Mouse (Mus musculus): Measurements from ENCODE around the gene Sult2a4. TPM values are rescaled to one million over a fixed set of nuclear protein-coding genes. Genes with fewer than 3 reads are reported as not detected.
"Not testable (repeated sequence)": the region's sequence is repeated elsewhere in the genome, so short reads cannot be mapped to it uniquely, and the experiment has no call there.

The Sult2a4 gene
- total RNA-seq (2014; fragmentation: Nextera tagmentation) (not detected in 2 replicates), total RNA-seq (2017) (not detected in 2 replicates), polyA plus RNA-seq (2012) (not detected in 2 replicates)

DNA sequence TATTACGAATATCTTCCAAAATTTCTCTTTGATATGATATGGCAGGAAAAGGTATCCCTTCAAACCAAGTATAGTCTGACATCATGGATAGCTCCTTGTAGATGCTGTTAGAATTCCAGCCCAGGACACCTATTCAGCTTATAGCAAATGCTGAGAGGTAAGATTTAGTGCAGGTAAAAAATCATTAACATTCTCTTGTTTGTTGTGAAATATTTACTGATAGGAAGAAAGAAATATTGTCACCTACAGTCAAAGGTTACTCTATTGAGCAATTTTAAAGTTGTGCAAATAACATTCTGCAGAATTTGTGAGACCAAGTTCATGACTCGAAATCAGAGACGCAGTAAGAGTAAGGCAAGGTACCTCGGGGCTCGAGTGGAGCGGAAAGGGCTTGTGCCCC, at the start of gene Sult2a4:
Sult2a4 (minus strand) TSS at position 101 of the 400 bp plus-strand sequence.
- not testable (repeated sequence) for ATAC-seq (ENCODE audit: extremely low read depth, insufficient number of reproducible peaks, low FRiP score, poor library complexity, severe bottlenecking); H3K9me3 ChIP-seq (replicated peaks); H3K4me1 ChIP-seq (ENCODE audit: insufficient read depth, low read depth, low read length); H3K27me3 ChIP-seq (ENCODE audit: insufficient read depth, low read length); H3K36me3 ChIP-seq (replicated peaks); DNase-seq (ENCODE audit: low spot score); H3K4me3 ChIP-seq (ENCODE audit: low read depth, low read length)

DNA sequence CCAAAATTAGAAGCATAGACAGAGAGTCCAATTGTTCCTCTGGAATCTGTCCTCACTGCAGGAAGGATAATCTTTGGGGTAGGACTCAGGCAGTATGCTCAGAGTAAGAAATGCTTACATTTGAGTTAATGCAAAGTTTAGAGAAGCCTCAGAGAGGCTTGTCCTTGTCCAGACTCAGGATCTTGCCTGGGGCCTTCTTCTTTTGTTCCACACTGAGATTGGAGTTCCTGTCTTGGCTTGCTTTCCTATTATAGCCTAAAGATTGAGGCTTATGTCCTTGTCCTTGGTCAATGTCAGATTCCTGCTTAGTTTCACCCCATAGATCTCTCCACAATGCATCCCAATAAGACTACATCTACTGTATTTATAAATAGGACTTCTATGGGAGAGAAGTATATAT, 41.4 kb upstream of the Sult2a4 start:
- not testable (repeated sequence) for ATAC-seq (ENCODE audit: extremely low read depth, insufficient number of reproducible peaks, low FRiP score, poor library complexity, severe bottlenecking); H3K9me3 ChIP-seq (replicated peaks); H3K4me1 ChIP-seq (ENCODE audit: insufficient read depth, low read depth, low read length); H3K36me3 ChIP-seq (replicated peaks); DNase-seq (ENCODE audit: low spot score); H3K4me3 ChIP-seq (ENCODE audit: low read depth, low read length); H3K27me3 ChIP-seq (ENCODE audit: insufficient read depth, low read length)

DNA sequence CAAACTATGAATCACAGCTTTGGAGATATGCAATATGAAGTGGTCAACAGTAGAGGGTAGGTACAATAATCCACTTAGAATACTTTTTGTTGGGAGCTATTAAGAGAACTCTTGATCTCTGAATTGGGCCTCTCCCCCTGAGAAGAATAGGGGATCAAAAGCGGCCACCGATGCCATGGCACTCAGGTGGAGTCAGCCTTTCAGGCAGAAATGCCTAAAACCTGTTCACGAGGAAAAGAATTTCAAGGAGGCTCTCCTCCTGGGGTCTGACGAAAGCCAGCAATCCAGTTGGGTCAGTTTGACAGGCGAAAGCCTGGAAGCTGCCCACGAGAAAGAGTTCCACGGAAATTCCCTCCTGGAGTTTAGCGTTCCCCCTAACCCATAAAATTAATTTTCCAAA, 23.7 kb upstream of the Sult2a4 start:
- no peaks in the 10 kb centered on the region for H3K36me3 ChIP-seq (replicated peaks)
- no peak overlapping the region for H3K4me3 ChIP-seq (ENCODE audit: low read depth, low read length)
- H3K4me1 ChIP-seq (ENCODE audit: insufficient read depth, low read depth, low read length): no peaks in the 10 kb centered on the region
- H3K27me3 ChIP-seq (ENCODE audit: insufficient read depth, low read length): no peaks in the 10 kb centered on the region
- peaks cover 2% of the 10 kb centered on the region; the same call in 1 of the 2 replicates for H3K9me3 ChIP-seq (replicated peaks)
- ATAC-seq (ENCODE audit: extremely low read depth, insufficient number of reproducible peaks, low FRiP score, poor library complexity, severe bottlenecking) (no peak), DNase-seq (ENCODE audit: low spot score) (no peak)
- no peak for TF ChIP-seq GATA2 (IDR thresholded peaks at IDR 0.05; ENCODE audit: borderline replicate concordance, low read depth, low read length)
- TF ChIP-seq CTCF (IDR thresholded peaks at IDR 0.05; ENCODE audit: low read depth, low read length): no peak
- TF ChIP-seq POLR2AphosphoS5 (IDR thresholded peaks at IDR 0.05; ENCODE audit: insufficient replicate concordance, low read depth, low read length): no peak
- no peak for TF ChIP-seq TAL1 (conservative IDR thresholded peaks at IDR 0.05; ENCODE audit: low read depth, low read length)
- TF ChIP-seq GATA1 (IDR thresholded peaks at IDR 0.05; ENCODE audit: borderline replicate concordance, low read length): no peak

DNA sequence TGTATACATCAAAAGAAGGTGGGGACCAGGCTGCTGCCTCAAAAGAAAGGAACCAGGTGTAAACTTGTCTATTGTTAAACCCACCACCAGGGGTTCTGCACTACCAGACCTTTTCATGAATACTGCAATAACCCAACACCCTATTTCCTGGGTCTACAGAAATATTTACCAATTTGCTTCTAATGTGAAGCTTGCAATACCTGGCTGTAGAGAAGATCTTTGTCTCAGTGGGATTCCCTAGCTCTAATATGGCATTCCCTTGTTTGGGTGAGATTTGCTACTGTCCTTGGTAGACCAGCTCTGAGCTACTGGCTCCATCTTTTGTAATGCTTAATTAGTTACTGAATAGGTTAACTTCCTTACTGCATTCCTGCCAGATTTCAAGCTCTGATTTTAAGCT, 21.3 kb upstream of the Sult2a4 start:
- not testable (repeated sequence) for DNase-seq (ENCODE audit: low spot score); H3K4me1 ChIP-seq (ENCODE audit: insufficient read depth, low read depth, low read length); ATAC-seq (ENCODE audit: extremely low read depth, insufficient number of reproducible peaks, low FRiP score, poor library complexity, severe bottlenecking); H3K4me3 ChIP-seq (ENCODE audit: low read depth, low read length); H3K9me3 ChIP-seq (replicated peaks); H3K36me3 ChIP-seq (replicated peaks); H3K27me3 ChIP-seq (ENCODE audit: insufficient read depth, low read length)

Other genes starting within 250 kb of the Sult2a4 start
- gene Sult2a1, start 152.2 kb downstream of the Sult2a4 start, total RNA-seq (2014; fragmentation: Nextera tagmentation): not detected in 2 replicates
- 0.11 TPM in 1 of 2 replicates, not detected in the other for gene Sult2a1, start 152.2 kb downstream of the Sult2a4 start, total RNA-seq (2017)
- not detected in 2 replicates for gene Sult2a1, start 152.2 kb downstream of the Sult2a4 start, polyA plus RNA-seq (2012)
- not detected in 2 replicates for gene Sult2a3, start 133.4 kb upstream of the Sult2a4 start, total RNA-seq (2014; fragmentation: Nextera tagmentation)
- gene Sult2a3, start 133.4 kb upstream of the Sult2a4 start, total RNA-seq (2017): not detected in 2 replicates
- not detected in 2 replicates for gene Sult2a3, start 133.4 kb upstream of the Sult2a4 start, polyA plus RNA-seq (2012)